Comparison of ENCODE assay signal across 8 mouse cellular contexts in the genomic region with DNA sequence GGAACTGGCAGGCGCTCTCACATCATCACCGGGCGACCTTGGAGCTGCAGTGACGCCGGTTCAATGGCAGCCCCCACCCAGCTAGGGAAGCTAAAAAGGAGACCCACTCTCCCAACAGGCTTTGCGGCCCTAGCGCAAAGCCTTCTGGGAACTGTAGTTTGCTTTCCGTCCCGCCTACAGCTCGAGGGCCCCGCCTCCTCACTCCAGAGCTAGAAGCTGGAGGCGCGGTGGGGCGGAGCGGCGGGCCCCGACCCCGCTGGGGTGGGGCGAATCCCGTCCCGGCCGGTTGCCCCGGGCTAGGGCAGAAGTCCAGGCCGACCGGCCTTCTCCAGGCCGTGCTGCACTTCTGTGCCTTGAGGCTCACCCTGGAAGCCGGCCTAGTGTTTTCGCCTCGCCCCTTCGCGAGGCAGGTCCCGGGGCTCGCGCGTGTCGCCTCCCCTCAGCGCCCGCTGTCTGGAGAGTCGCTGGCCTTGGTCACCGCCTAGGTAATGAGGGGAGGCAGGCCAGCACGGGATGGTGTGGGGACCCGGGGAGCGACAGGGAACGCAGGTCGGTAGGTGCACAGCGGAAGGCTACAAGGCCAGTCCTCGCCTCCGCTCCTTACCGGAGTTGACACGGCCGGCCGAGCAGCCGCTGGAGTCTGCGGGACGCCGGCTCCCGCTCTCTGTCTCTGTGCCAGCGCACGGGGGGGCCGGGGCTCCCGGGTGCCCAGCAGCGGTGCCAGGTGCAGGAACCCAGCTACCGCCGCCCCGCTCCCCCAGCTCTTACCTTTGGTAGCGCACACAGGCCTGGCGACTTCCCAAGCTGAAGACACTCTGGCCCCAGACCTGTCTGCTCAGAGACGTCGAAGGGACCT. TPM values are rescaled to one million over a fixed set of nuclear protein-coding genes. Genes with fewer than 3 reads are reported as not detected.
DNase-seq lines count a peak whose midpoint lies in the region; ATAC-seq and TF ChIP-seq lines count a peak whose summit lies in the region.

TSS of gene Trak2 (minus strand) at position 65 of the 856 bp plus-strand sequence.
TSS of gene Stradb (plus strand) at position 157 of the 856 bp plus-strand sequence.

- ATAC-seq in embryonic facial prominence, embryonic 14.5 days (ENCODE audit: low read depth), result peak; percentile 96
- peak; percentile 98 for ATAC-seq in limb, embryonic 14.5 days (ENCODE audit: low FRiP score, low read depth)
- peak; percentile 97 for ATAC-seq in midbrain, postnatal 0 days (ENCODE audit: low FRiP score)

- peak; percentile 97 for DNase-seq in 3T3-L1 (ENCODE audit: low read depth, low spot score)
- DNase-seq in adrenal gland, postnatal 4 days (ENCODE audit: low spot score in 2 of 2), result peak; percentile 71 to 87
- DNase-seq in embryonic facial prominence, embryonic 14.5 days (ENCODE audit: low spot score), result peak; percentile 98
- peak; percentile 97 for DNase-seq in heart, adult 8-10 months (ENCODE audit: low spot score)
- DNase-seq in kidney, adult 9 months, result peak; percentile 98
- DNase-seq in limb, embryonic 14.5 days (ENCODE audit: low spot score), result peak; percentile 98
- peak; percentile 99 for DNase-seq in midbrain, postnatal 0 days (ENCODE audit: low spot score)
- DNase-seq in spleen, postnatal 14 days (ENCODE audit: low spot score in 2 of 2), result peak; percentile 86 to 91

- H3K27me3 ChIP-seq in embryonic facial prominence, embryonic 14.5 days (replicated peaks; ENCODE audit: control insufficient read depth, insufficient read depth, low read length), result no peaks in the 10 kb centered on the region
- H3K27me3 ChIP-seq in limb, embryonic 14.5 days (ENCODE audit: control insufficient read depth, insufficient read depth, low read length), result no peaks in the 10 kb centered on the region
- H3K27me3 ChIP-seq in midbrain, postnatal 0 days (ENCODE audit: insufficient read depth, low read length), result no peaks in the 10 kb centered on the region

- peak within 1 kb of the TSS; percentile 77 for H3K27ac ChIP-seq in embryonic facial prominence, embryonic 14.5 days (replicated peaks; ENCODE audit: low read depth, low read length)
- peak within 1 kb of the TSS; percentile 58; the same call in 1 of the 2 replicates for H3K27ac ChIP-seq in limb, embryonic 14.5 days (replicated peaks; ENCODE audit: low read depth, low read length)
- H3K27ac ChIP-seq in midbrain, postnatal 0 days (ENCODE audit: low read depth, low read length), result peak within 1 kb of the TSS; percentile 83

- peak within 1 kb of the TSS; percentile 90 for H3K9ac ChIP-seq in embryonic facial prominence, embryonic 14.5 days (ENCODE audit: low read depth, low read length)
- H3K9ac ChIP-seq in limb, embryonic 14.5 days (ENCODE audit: low read depth, low read length, severe bottlenecking), result peak within 1 kb of the TSS; percentile 82
- peak within 1 kb of the TSS; percentile 92 for H3K9ac ChIP-seq in midbrain, postnatal 0 days (replicated peaks; ENCODE audit: low read length, poor library complexity, severe bottlenecking)

- peaks cover 18% of the 10 kb centered on the region for H3K4me1 ChIP-seq in embryonic facial prominence, embryonic 14.5 days (ENCODE audit: control insufficient read depth, insufficient read depth, low read length)
- peaks cover 9% of the 10 kb centered on the region; the same call in 1 of the 2 replicates for H3K4me1 ChIP-seq in limb, embryonic 14.5 days (ENCODE audit: control insufficient read depth, insufficient read depth, low read length)
- H3K4me1 ChIP-seq in midbrain, postnatal 0 days (ENCODE audit: insufficient read depth, low read length), result peaks cover 11% of the 10 kb centered on the region; the same call in 1 of the 2 replicates

- peak; percentile 78; the same call in 1 of the 2 replicates for TF ChIP-seq POLR2A in limb, embryonic 14.5 days (IDR thresholded peaks at IDR 0.05; ENCODE audit: borderline replicate concordance, extremely low read depth, insufficient read depth, insufficient read length)

- peak within 1 kb of the TSS; percentile 80 for H3K4me2 ChIP-seq in embryonic facial prominence, embryonic 14.5 days (ENCODE audit: low read depth, low read length)
- peak within 1 kb of the TSS; percentile 89 for H3K4me2 ChIP-seq in limb, embryonic 14.5 days (replicated peaks; ENCODE audit: low read depth, low read length, severe bottlenecking)
- peak within 1 kb of the TSS; percentile 68 for H3K4me2 ChIP-seq in midbrain, postnatal 0 days (ENCODE audit: low read depth, low read length, poor library complexity, severe bottlenecking)

- TF ChIP-seq CTCF in midbrain, postnatal 0 days (IDR thresholded peaks at IDR 0.05), result no peak

- no peaks in the 10 kb centered on the region for H3K9me3 ChIP-seq in embryonic facial prominence, embryonic 14.5 days (ENCODE audit: control insufficient read depth, low read length)
- no peaks in the 10 kb centered on the region for H3K9me3 ChIP-seq in limb, embryonic 14.5 days (ENCODE audit: control insufficient read depth, low read length)
- no peaks in the 10 kb centered on the region for H3K9me3 ChIP-seq in midbrain, postnatal 0 days (ENCODE audit: low read length)

- peak within 1 kb of the TSS; percentile 92 for H3K4me3 ChIP-seq in embryonic facial prominence, embryonic 14.5 days (ENCODE audit: low read depth, low read length)
- H3K4me3 ChIP-seq in limb, embryonic 14.5 days (replicated peaks; ENCODE audit: low read length), result peak within 1 kb of the TSS; percentile 85
- H3K4me3 ChIP-seq in midbrain, postnatal 0 days (ENCODE audit: low read depth, low read length), result peak within 1 kb of the TSS; percentile 94

- 0% methylated on average over 21 of the region's 69 CpGs for WGBS in embryonic facial prominence, embryonic 14.5 days
- 1% methylated on average over 51 of the region's 69 CpGs for WGBS in limb, embryonic 14.5 days
- WGBS in midbrain, postnatal 0 days, result under 1% methylated on average over 63 of the region's 69 CpGs

- H3K36me3 ChIP-seq in embryonic facial prominence, embryonic 14.5 days (ENCODE audit: control insufficient read depth, insufficient read depth, low read length), result no peaks in the 10 kb centered on the region
- peaks cover 5% of the 10 kb centered on the region; the same call in 1 of the 2 replicates for H3K36me3 ChIP-seq in limb, embryonic 14.5 days (ENCODE audit: control insufficient read depth, insufficient read depth, low read length)
- peaks cover 5% of the 10 kb centered on the region; the same call in 1 of the 2 replicates for H3K36me3 ChIP-seq in midbrain, postnatal 0 days (ENCODE audit: insufficient read depth, low read length)

RNA-seq across cellular contexts. Expression of gene Trak2, which starts in this region (rescaled TPM):
- total RNA-seq in adrenal gland, postnatal 4 days (2021), result 10 to 100 TPM; 52.2 to 60.1 TPM
- polyA plus RNA-seq in embryonic facial prominence, embryonic 14.5 days (2014; fragmentation: Nextera tagmentation; extraction: Ambion mirVana), result 12.7 and 13.4 TPM in 2 replicates
- 100 to 1,000 TPM; 204 to 258 (median 233) TPM for total RNA-seq in heart, adult 8-10 months (2022)
- polyA plus RNA-seq in limb, embryonic 14.5 days (2012; rRNA removed), result 15.8 and 19.9 TPM in 2 replicates
- polyA plus RNA-seq in limb, embryonic 14.5 days (2014; fragmentation: Nextera tagmentation; extraction: Ambion mirVana), result 11.9 and 12.5 TPM in 2 replicates
- total RNA-seq in midbrain, postnatal 0 days (2014; rRNA removed), result 40.4 and 46.7 TPM in 2 replicates
- polyA plus RNA-seq in midbrain, postnatal 0 days (2015; fragmentation: Nextera tagmentation; extraction: Ambion mirVana), result 11.5 and 13.3 TPM in 2 replicates

RNA-seq across cellular contexts. Expression of gene Stradb, which starts in this region (rescaled TPM):
- 10 to 100 TPM; 24.6 to 25.5 TPM for total RNA-seq in adrenal gland, postnatal 4 days (2021)
- 32.3 and 32.5 TPM in 2 replicates for polyA plus RNA-seq in embryonic facial prominence, embryonic 14.5 days (2014; fragmentation: Nextera tagmentation; extraction: Ambion mirVana)
- total RNA-seq in heart, adult 8-10 months (2022), result 10 to 100 TPM; 70.3 to 88.6 (median 75.8) TPM
- polyA plus RNA-seq in limb, embryonic 14.5 days (2012; rRNA removed), result 15.9 and 18.6 TPM in 2 replicates
- 21.6 and 22.3 TPM in 2 replicates for polyA plus RNA-seq in limb, embryonic 14.5 days (2014; fragmentation: Nextera tagmentation; extraction: Ambion mirVana)
- total RNA-seq in midbrain, postnatal 0 days (2014; rRNA removed), result 53.3 and 53.9 TPM in 2 replicates
- 108 and 115 TPM in 2 replicates for polyA plus RNA-seq in midbrain, postnatal 0 days (2015; fragmentation: Nextera tagmentation; extraction: Ambion mirVana)

Comparison
In these comparisons a context has a peak if more than half of its experiments do, and no peak if none do; other contexts are left out.
1. Peak in every context shown above with its lines: DNase-seq, ATAC-seq, H3K4me3 ChIP-seq and H3K27ac ChIP-seq.